Mouse (Mus musculus) megakaryocyte-erythroid progenitor cell, adult 5 weeks (primary cell): ENCODE results near the gene Lctl. TPM values are rescaled to one million over a fixed set of nuclear protein-coding genes. Genes with fewer than 3 reads are reported as not detected.

Experiments
- polyA plus RNA-seq: library from polyadenylated mRNA; stranded (reverse); fragments of >175 nt; gene quantifications from 2 replicates; pipeline ENCODE4 v1.2.3, GENCODE M21; 2012

Gene Lctl
- polyA plus RNA-seq, result not detected in 2 replicates

GRCm38 (mm10) chr9:64116876-64117275 lies at the start of gene Lctl:
TSS of gene Lctl (plus strand) at chr9:64117147.

GRCm38 (mm10) chr9:64172816-64173665 lies 56.1 kb downstream of the Lctl start, which contains the start of the genes Zwilch and Rpl4:
TSS of gene Zwilch (minus strand) at chr9:64173104.
TSS of gene Rpl4 (plus strand) at chr9:64173375.

GRCm38 (mm10) chr9:64178974-64179646 lies 62.2 kb downstream of the Lctl start, which contains the start of gene Snapc5:
TSS of gene Snapc5 (plus strand) at chr9:64179274.

Other genes starting within 250 kb of the Lctl start
- gene Smad6, start 95.1 kb upstream of the Lctl start, polyA plus RNA-seq, result 3.6 and 5.9 TPM in 2 replicates
- 7.6 and 9.2 TPM in 2 replicates for gene Zwilch, start 56.0 kb downstream of the Lctl start, polyA plus RNA-seq
- gene Rpl4, start 56.2 kb downstream of the Lctl start, polyA plus RNA-seq, result 412 and 479 TPM in 2 replicates
- gene Snapc5, start 62.1 kb downstream of the Lctl start, polyA plus RNA-seq, result 4.0 and 4.4 TPM in 2 replicates
- gene Uchl4, start 118.1 kb downstream of the Lctl start, polyA plus RNA-seq, result not detected in 2 replicates
- 25.4 and 27.1 TPM in 2 replicates for gene Map2k1, start 136.5 kb downstream of the Lctl start, polyA plus RNA-seq
- 5.4 and 5.5 TPM in 2 replicates for gene Tipin, start 164.4 kb downstream of the Lctl start, polyA plus RNA-seq
- gene Dis3l, start 224.1 kb downstream of the Lctl start, polyA plus RNA-seq, result 6.7 and 6.8 TPM in 2 replicates